Mouse (Mus musculus) CH12.LX (cell line): Measurements from ENCODE around the gene Dlg2. TPM values are rescaled to one million over a fixed set of nuclear protein-coding genes. Genes with fewer than 3 reads are reported as not detected.

Source experiments
- DNase-seq: peaks from one replicate; pipeline ENCODE4 v3.0.0-alpha.2; 2013; ENCODE audit errors: extremely low read depth
- H3K27ac ChIP-seq: 2 replicates; pipeline ENCODE4 v1.5.1; 2012; ENCODE audit warnings: low read depth, mild to moderate bottlenecking, control low read depth, moderate library complexity; ENCODE audit not compliant: insufficient read depth
- H3K27me3 ChIP-seq: replicated peaks from 2 replicates; pipeline ENCODE3; 2012; ENCODE audit warnings: inconsistent platforms
- H3K36me3 ChIP-seq, 2 experiments: replicated peaks in 1 of 2; 2 replicates each; pipeline versions ENCODE3 to v1.6.1; 2012; ENCODE audit warnings: inconsistent platforms in 1 of 2, low read length in 1 of 2, mild to moderate bottlenecking in 1 of 2, mixed read lengths in 1 of 2, moderate library complexity in 1 of 2; ENCODE audit not compliant: control insufficient read depth in 1 of 2, insufficient read depth in 1 of 2
- H3K4me1 ChIP-seq, 2 experiments: 2 replicates each; pipeline ENCODE4 v1.6.1; 2012; ENCODE audit warnings: inconsistent platforms in 1 of 2, moderate library complexity in 1 of 2; ENCODE audit not compliant: insufficient read depth in 2 of 2, control insufficient read depth in 1 of 2
- H3K4me2 ChIP-seq: 2 replicates; pipeline ENCODE4 v1.6.1; 2012; ENCODE audit warnings: low read depth, mild to moderate bottlenecking, control low read depth; ENCODE audit not compliant: poor library complexity, insufficient read depth, severe bottlenecking
- H3K4me3 ChIP-seq, 3 experiments: fragments of 150-350 bp in 1 of 3; sonication (generic) in 1 of 3; replicated peaks in 1 of 3; 2 replicates each; pipeline versions ENCODE3 to v1.5.1; 2011 to 2012; ENCODE audit warnings: low read depth in 2 of 3, low read length in 2 of 3, mild to moderate bottlenecking in 2 of 3, moderate library complexity in 2 of 3, control low read depth in 1 of 3, improper control_type of control experiment in 1 of 3, inconsistent platforms in 1 of 3, mixed read lengths in 1 of 3; ENCODE audit not compliant: poor library complexity in 1 of 3
- H3K79me2 ChIP-seq: replicated peaks from 2 replicates; pipeline ENCODE4 v1.6.1; 2012; ENCODE audit warnings: mild to moderate bottlenecking, moderate library complexity; ENCODE audit not compliant: control insufficient read depth, poor library complexity, insufficient read depth, severe bottlenecking; ENCODE audit errors: extremely low read depth
- H3K9ac ChIP-seq: 2 replicates; pipeline ENCODE4 v1.6.1; 2012; ENCODE audit warnings: low read depth, mild to moderate bottlenecking, control low read depth, moderate library complexity; ENCODE audit not compliant: insufficient read depth
- H3K9me3 ChIP-seq: replicated peaks from 2 replicates; pipeline ENCODE3; 2012; ENCODE audit warnings: low read length, inconsistent platforms, mixed read lengths
- CHD1 ChIP-seq: IDR thresholded peaks from 2 replicates; pipeline ENCODE4 v1.6.1; 2012; ENCODE audit warnings: low read depth, low read length, improper control_type of control experiment, inconsistent platforms
- GABPA ChIP-seq: IDR thresholded peaks from 2 replicates; pipeline ENCODE4 v1.6.1; 2012; ENCODE audit warnings: low read depth, low read length, improper control_type of control experiment, inconsistent platforms; ENCODE audit not compliant: insufficient replicate concordance
- IRF4 ChIP-seq: IDR thresholded peaks from 2 replicates; pipeline ENCODE4 v1.6.1; 2014; ENCODE audit warnings: low read depth, mild to moderate bottlenecking, inconsistent platforms, low read length, improper control_type of control experiment
- MAFK ChIP-seq: IDR thresholded peaks from 2 replicates; pipeline ENCODE4 v1.6.1; 2011; ENCODE audit warnings: low read length, improper control_type of control experiment; ENCODE audit not compliant: insufficient replicate concordance
- MAZ ChIP-seq: IDR thresholded peaks from 2 replicates; pipeline ENCODE4 v1.6.1; 2012; ENCODE audit warnings: low read depth, mild to moderate bottlenecking, inconsistent platforms, low read length, improper control_type of control experiment, moderate library complexity
- MEF2A ChIP-seq: IDR thresholded peaks from 2 replicates; pipeline ENCODE4 v1.6.1; 2014; ENCODE audit warnings: low read depth, mild to moderate bottlenecking, inconsistent platforms, low read length, improper control_type of control experiment, borderline replicate concordance
- MXI1 ChIP-seq: IDR thresholded peaks from 2 replicates; pipeline ENCODE4 v1.6.1; 2011; ENCODE audit warnings: mild to moderate bottlenecking, low read depth, low read length, improper control_type of control experiment
- POLR2A ChIP-seq: IDR thresholded peaks from 2 replicates; pipeline ENCODE4 v1.6.1; 2011; ENCODE audit warnings: low read depth, mild to moderate bottlenecking, improper control_type of control experiment, low read length
- RAD21 ChIP-seq: IDR thresholded peaks from 2 replicates; pipeline ENCODE4 v1.6.1; 2011; ENCODE audit warnings: low read depth, mild to moderate bottlenecking, low read length, improper control_type of control experiment, moderate library complexity
- RCOR1 ChIP-seq: conservative IDR thresholded peaks from 2 replicates; pipeline ENCODE4 v1.6.1; 2012; ENCODE audit warnings: low read depth, mild to moderate bottlenecking, inconsistent platforms, low read length, improper control_type of control experiment
- SIN3A ChIP-seq: IDR thresholded peaks from 2 replicates; pipeline ENCODE4 v1.6.1; 2012; ENCODE audit warnings: low read length, improper control_type of control experiment, inconsistent platforms
- ZMIZ1 ChIP-seq: IDR thresholded peaks from 2 replicates; pipeline ENCODE4 v1.6.1; 2012; ENCODE audit warnings: low read depth, mild to moderate bottlenecking, inconsistent platforms, low read length, improper control_type of control experiment
- dilution Hi-C: fragments of 300-500 bp; cut with MboI; formaldehyde crosslinking; loops from 2 replicates; pipeline ENCODE4 v1.14.3; 2020; ENCODE audit warnings: low sequenced_read_pairs; ENCODE audit not compliant: extremely low pct_unique_long_range_greater_than_20kb, extremely low pct_ligation_motif_present
- in situ Hi-C: fragments of 300-500 bp; cut with MboI; formaldehyde crosslinking; loops from 3 replicates; pipeline ENCODE4 v1.14.3; 2019; ENCODE audit warnings: low sequenced_read_pairs, low pct_ligation_motif_present, low pct_unique_long_range_greater_than_20kb, mixed read lengths
- polyA plus RNA-seq: library from polyadenylated mRNA; unstranded; fragments of >175 nt; gene quantifications from 2 replicates; pipeline ENCODE4 v1.2.1, GENCODE M21; 2012; ENCODE audit warnings: low read depth; ENCODE audit not compliant: insufficient read length
- total RNA-seq, 2 experiments: library from RNA; depleted of rRNA; stranded (reverse); fragments of 300-350 nt in 1 of 2; fragments of >200 nt in 1 of 2; gene quantifications; 2 replicates each; pipeline ENCODE4 v1.2.3; 2012 to 2014

The Dlg2 gene
- total and polyA plus RNA-seq, 3 experiments: 0.36 TPM; not detected in 2

DNA sequence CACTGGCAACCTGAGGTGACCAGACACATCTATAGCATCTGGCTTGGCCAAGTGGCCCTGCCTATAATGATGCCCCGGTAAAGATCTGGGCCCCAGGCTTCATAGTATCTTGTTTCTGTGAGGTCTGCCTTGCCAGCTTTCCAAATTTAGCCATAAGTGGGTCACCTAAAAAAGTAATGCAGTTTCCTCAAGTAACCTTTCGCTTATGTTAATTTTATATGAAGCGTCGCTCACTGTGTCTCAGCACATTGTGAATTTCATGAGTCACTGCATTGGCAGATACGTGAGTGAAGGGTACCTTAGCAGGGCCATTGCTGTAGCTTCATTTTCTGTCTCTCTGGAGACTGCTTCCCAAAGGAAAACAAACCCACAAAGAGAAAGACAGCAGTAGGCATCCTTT is 912.8 kb downstream of the Dlg2 start:
- Histone ChIP-seq H3K79me2 (no peaks in the 10 kb centered on the region), H3K4me1 (no peaks in the 10 kb centered on the region)
- dilution Hi-C loops: no loop called here

DNA sequence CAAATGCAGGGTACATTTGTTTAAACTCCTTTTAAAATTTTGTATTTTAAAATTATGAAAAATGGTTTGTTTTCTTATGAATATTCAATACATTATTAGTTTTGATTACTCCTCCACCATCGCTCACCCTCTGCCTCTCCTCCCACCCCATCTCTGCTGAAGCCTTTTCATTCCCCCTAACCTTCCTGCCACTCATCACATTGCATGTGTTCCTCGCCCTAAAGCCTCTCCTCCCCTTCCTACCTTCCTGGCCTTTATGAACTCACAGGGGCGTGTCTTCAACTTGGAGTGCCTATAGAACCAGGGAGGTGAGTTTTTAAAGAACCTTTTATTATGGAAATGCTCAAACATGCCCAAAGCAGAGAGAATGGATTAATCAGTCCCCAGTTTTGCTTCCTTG is 921.4 kb downstream of the Dlg2 start:
- dilution Hi-C loops (no loop called here), in situ Hi-C loops (no loop called here)
- H3K9me3 ChIP-seq: no peaks in the 10 kb centered on the region
- no peaks in the 10 kb centered on the region for H3K4me1 ChIP-seq
- DNase-seq: no peak
- no peaks in the 10 kb centered on the region for H3K27me3 ChIP-seq
- no peak overlapping the region for H3K9ac ChIP-seq
- no peak overlapping the region for H3K4me2 ChIP-seq
- no peaks in the 10 kb centered on the region for H3K36me3 ChIP-seq
- no peaks in the 10 kb centered on the region for H3K79me2 ChIP-seq
- no peak for TF ChIP-seq GABPA
- no peak overlapping the region for H3K27ac ChIP-seq
- no peak overlapping the region for H3K4me3 ChIP-seq

More for the DNA sequence above, 912.8 kb downstream of the Dlg2 start:
- no peak for TF ChIP-seq MAZ
- no peak for TF ChIP-seq SIN3A
- TF ChIP-seq, all 38 proteins: peak for 0
- Histone ChIP-seq H3K9me3 (no peaks in the 10 kb centered on the region), H3K4me2 (no peak overlapping the region), H3K27me3 (no peaks in the 10 kb centered on the region), H3K9ac (no peak overlapping the region), H3K27ac (no peak overlapping the region), H3K36me3 (no peaks in the 10 kb centered on the region), H3K4me3 (no peak overlapping the region)
- DNase-seq: no peak
- in situ Hi-C loops: no loop called here

- TF ChIP-seq RCOR1: no peak
- TF ChIP-seq POLR2A: no peak
- TF ChIP-seq IRF4: no peak
- TF ChIP-seq ZMIZ1: no peak
- no peak for TF ChIP-seq RAD21
- TF ChIP-seq MEF2A: no peak
- no peak for TF ChIP-seq MAFK
- TF ChIP-seq CHD1: no peak
- no peak for TF ChIP-seq MXI1
- Histone ChIP-seq H3K27ac (no peak overlapping the region), H3K9me3 (no peaks in the 10 kb centered on the region), H3K4me1 (no peaks in the 10 kb centered on the region), H3K27me3 (no peaks in the 10 kb centered on the region), H3K36me3 (no peaks in the 10 kb centered on the region), H3K9ac (no peak overlapping the region), H3K4me2 (no peak overlapping the region), H3K4me3 (no peak overlapping the region), H3K79me2 (no peaks in the 10 kb centered on the region)
- DNase-seq: no peak
- dilution Hi-C loops (no loop called here), in situ Hi-C loops (no loop called here)
Measured at GRCm38 (mm10) chr7:91412109-91412508, 935.6 kb downstream of the Dlg2 start.
